Mouse (Mus musculus) stomach, adult 2 months (tissue): Measurements from ENCODE around the gene Npvf. TPM values are rescaled to one million over a fixed set of nuclear protein-coding genes. Genes with fewer than 3 reads are reported as not detected.

Experiments used
- polyA plus RNA-seq: library from polyadenylated mRNA; depleted of rRNA; stranded (reverse); fragments of >200 nt; gene quantifications from 2 replicates; pipeline ENCODE4 v1.2.3, GENCODE M21; 2012; rRNA removed

The Npvf gene
- polyA plus RNA-seq: not detected in 2 replicates

GRCm38 (mm10) chr6:50654356-50654755 lies at the start of gene Npvf:
Gene Npvf (minus strand): TSS chr6:50654439.

Other genes with a start within 250 kb of the Npvf start
- gene Osbpl3, start 198.2 kb downstream of the Npvf start, polyA plus RNA-seq: 11.6 and 15.3 TPM in 2 replicates
- 0.12 and 0.14 TPM in 2 replicates for gene Cycs, start 87.9 kb downstream of the Npvf start, polyA plus RNA-seq
- gene 4921507P07Rik, start 57.8 kb downstream of the Npvf start, polyA plus RNA-seq: 0.09 TPM in 1 of 2 replicates, not detected in the other